Mouse (Mus musculus): ENCODE measurements around the gene D6Wsu163e.

GRCm38 (mm10) chr6:127020431-127020830 lies 80.7 kb downstream of the D6Wsu163e start:
- no peak for TF ChIP-seq CTCF (IDR thresholded peaks at IDR 0.05; ENCODE audit: extremely low read depth, insufficient read depth, insufficient read length, insufficient replicate concordance)
- TF ChIP-seq POLR2A (IDR thresholded peaks at IDR 0.05; ENCODE audit: low read depth, low read length), result no peak
